In the genomic region with DNA sequence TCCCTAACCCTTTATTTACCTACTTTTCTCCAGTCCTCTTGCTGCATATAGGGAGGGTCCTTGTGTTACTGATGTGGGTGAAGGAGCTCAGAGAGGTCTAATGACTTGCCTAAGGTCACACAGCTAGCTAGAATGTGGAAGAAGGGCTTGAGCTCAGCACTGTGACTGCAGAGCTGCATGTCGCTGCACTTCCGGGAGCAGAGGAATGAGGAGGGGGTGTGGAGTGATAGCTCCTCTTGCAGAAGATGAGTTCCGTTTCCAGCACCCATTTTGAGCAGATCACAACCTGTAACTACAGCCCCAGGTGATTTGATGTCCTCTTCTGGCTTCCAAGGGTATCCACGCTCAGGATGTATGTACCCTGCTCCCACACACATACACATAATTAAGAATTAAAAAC, we compare ENCODE assay signal across 21 mouse cellular contexts. TPM values are rescaled to one million over a fixed set of nuclear protein-coding genes. Genes with fewer than 3 reads are reported as not detected.
DNase-seq lines count a peak whose midpoint lies in the region; ATAC-seq and TF ChIP-seq lines count a peak whose summit lies in the region.
"Had no signal": no experiment of that assay in that cellular context is flagged by ENCODE, and none has a peak within 500 bp of the region (broad histone marks: within the 10 kb centered on the region; RNA-seq: fewer than 3 reads in every experiment).

No protein-coding gene starts in this region.

- no peak for ATAC-seq in CD4-positive, CD25-positive, alpha-beta regulatory T cell, adult 4 months
- ATAC-seq: forebrain, embryonic 14.5 days; forebrain, embryonic 16.5 days had no signal

- H3K36me3 ChIP-seq in thymus, adult 2 months (ENCODE audit: control insufficient read depth, insufficient read depth, low read length): peaks cover 6% of the 10 kb centered on the region
- H3K36me3 ChIP-seq: embryonic facial prominence, embryonic 15.5 days; forebrain, embryonic 10.5 days; forebrain, embryonic 12.5 days had no signal

- no peak for TF ChIP-seq POLR2A in thymus, adult 2 months (IDR thresholded peaks at IDR 0.05; ENCODE audit: control insufficient read depth, extremely low read depth, insufficient read depth, low read length, poor library complexity)

- no peak overlapping the region for H3K4me3 ChIP-seq in thymus, adult 2 months (ENCODE audit: control insufficient read depth, insufficient read depth, low read length)
- H3K4me3 ChIP-seq: embryonic facial prominence, embryonic 13.5 days; embryonic facial prominence, embryonic 15.5 days; erythroblast, embryonic 14.5 days; forebrain, embryonic 10.5 days; forebrain, embryonic 12.5 days had no signal

- H3K27me3 ChIP-seq in thymus, adult 2 months (ENCODE audit: control insufficient read depth, insufficient read depth, low read length): no peaks in the 10 kb centered on the region
- H3K27me3 ChIP-seq: embryonic facial prominence, embryonic 13.5 days; embryonic facial prominence, embryonic 15.5 days had no signal

- no peak for TF ChIP-seq CTCF in thymus, adult 2 months (IDR thresholded peaks at IDR 0.05; ENCODE audit: borderline replicate concordance, control insufficient read depth, extremely low read depth, insufficient read depth, low read length, poor library complexity)

- peaks cover 69% of the 10 kb centered on the region for H3K4me1 ChIP-seq in thymus, adult 2 months (replicated peaks; ENCODE audit: control insufficient read depth, insufficient read depth, low read length)

- H3K27ac ChIP-seq in thymus, adult 2 months (ENCODE audit: control insufficient read depth, insufficient read depth, low read length): peak overlapping the region; percentile 13; the same call in 1 of the 2 replicates
- H3K27ac ChIP-seq: embryonic facial prominence, embryonic 13.5 days; embryonic facial prominence, embryonic 15.5 days; forebrain, embryonic 10.5 days; forebrain, embryonic 12.5 days had no signal

- WGBS in thymus, adult 2 months: 94% methylated on average over 4 of the region's 4 CpGs

- DNase-seq in CD4-positive, CD25-positive, alpha-beta regulatory T cell, adult 2 months (ENCODE audit: low read depth, low spot score): peak; percentile 44
- DNase-seq in thymus, adult 2 months: no peak
- DNase-seq in thymus, postnatal 36 days: no peak
- peak; percentile 52 for DNase-seq in naive thymus-derived CD4-positive, alpha-beta T cell, adult 2 months (ENCODE audit: low read depth)
- DNase-seq in neural tube, embryonic 10.5 days (ENCODE audit: extremely low spot score, low spot score): no peak
- DNase-seq: adrenal gland, postnatal 25 days; B cell, adult 2 months; cerebellum, adult 11-12 months; cerebellum, adult 2 months; cerebellum, adult 9-10 months; cerebellum, postnatal 10 days; cerebellum, postnatal 25 days had no signal

RNA-seq across cellular contexts. Expression of a gene that starts 3.3 kb away (rescaled TPM):
- polyA plus RNA-seq in CD4-positive, CD25-positive, alpha-beta regulatory T cell, adult 4 months (2017; shearing (Covaris generic)): 10 to 100 TPM; 54.0 to 90.6 TPM
- 104 and 106 TPM in 2 replicates for polyA plus RNA-seq in thymus, adult 2 months (2012; rRNA removed)

RNA-seq across cellular contexts. Expression of a gene that starts 11.3 kb away (rescaled TPM):
- 10 to 100 TPM; 16.3 to 22.9 TPM for polyA plus RNA-seq in CD4-positive, CD25-positive, alpha-beta regulatory T cell, adult 4 months (2017; shearing (Covaris generic))
- 220 and 239 TPM in 2 replicates for polyA plus RNA-seq in thymus, adult 2 months (2012; rRNA removed)

RNA-seq across cellular contexts. Expression of a gene that starts 16.7 kb away (rescaled TPM):
- polyA plus RNA-seq in CD4-positive, CD25-positive, alpha-beta regulatory T cell, adult 4 months (2017; shearing (Covaris generic)): under 1 TPM in 1 of 2 experiments, not detected in 1; 0.58 TPM
- 0.20 and 0.27 TPM in 2 replicates for polyA plus RNA-seq in thymus, adult 2 months (2012; rRNA removed)
- polyA plus RNA-seq: adrenal gland, adult 2 months; erythroblast, embryonic 14.5 days had no signal

RNA-seq across cellular contexts. Expression of a gene that starts 20.2 kb away (rescaled TPM):
- 10 to 100 TPM in 1 of 2 experiments, 1 to 10 TPM in 1; 9.4 to 12.5 TPM for polyA plus RNA-seq in CD4-positive, CD25-positive, alpha-beta regulatory T cell, adult 4 months (2017; shearing (Covaris generic))
- polyA plus RNA-seq in thymus, adult 2 months (2012; rRNA removed): 61.8 and 65.7 TPM in 2 replicates

RNA-seq across cellular contexts. Expression of a gene that starts 32.9 kb away (rescaled TPM):
- 10 to 100 TPM; 64.5 to 84.5 TPM for polyA plus RNA-seq in CD4-positive, CD25-positive, alpha-beta regulatory T cell, adult 4 months (2017; shearing (Covaris generic))
- polyA plus RNA-seq in thymus, adult 2 months (2012; rRNA removed): 169 and 171 TPM in 2 replicates

Comparison
In these comparisons a context has a peak if more than half of its experiments do, and no peak if none do; other contexts are left out.
1. DNase-seq: peak in CD4-positive, CD25-positive, alpha-beta regulatory T cell, adult 2 months (single experiment) and naive thymus-derived CD4-positive, alpha-beta T cell, adult 2 months (single experiment); none in thymus, adult 2 months (single experiment), thymus, postnatal 36 days (0 of 2) and neural tube, embryonic 10.5 days (single experiment).